Mouse (Mus musculus) E14TG2a.4 (cell line): ENCODE results near the gene Cts8.

Experiments
- H3K27me3 ChIP-seq: 2 replicates; pipeline ENCODE4 v1.6.1; 2014; ENCODE audit warnings: low read length, control low read depth; ENCODE audit not compliant: insufficient read depth
- H3K36me3 ChIP-seq: 2 replicates; pipeline ENCODE4 v1.6.1; 2014; ENCODE audit warnings: low read length, control low read depth; ENCODE audit not compliant: insufficient read depth
- H3K4me1 ChIP-seq: replicated peaks from 2 replicates; pipeline ENCODE4 v1.6.1; 2014; ENCODE audit warnings: low read depth, low read length, control low read depth
- H3K4me3 ChIP-seq: replicated peaks from 2 replicates; pipeline ENCODE4 v1.5.1; 2014; ENCODE audit warnings: mild to moderate bottlenecking, low read length
- H3K9me3 ChIP-seq: 2 replicates; pipeline ENCODE4 v1.6.1; 2014; ENCODE audit warnings: low read length, control low read depth
- CTCF ChIP-seq: conservative IDR thresholded peaks from 2 replicates; pipeline ENCODE4 v1.5.1; 2014; ENCODE audit warnings: low read length
- NANOG ChIP-seq: IDR thresholded peaks from 2 replicates; pipeline ENCODE4 v1.6.1; 2014; ENCODE audit warnings: borderline replicate concordance, low read length, mixed read lengths
- POU5F1 ChIP-seq: IDR thresholded peaks from 2 replicates; pipeline ENCODE4 v1.6.1; 2014; ENCODE audit warnings: low read length, borderline replicate concordance

Cts8 gene

GRCm38 (mm10) chr13:61255258-61255657 is at the start of gene Cts8:
TSS of gene Cts8 (minus strand) at chr13:61255358.
- Histone ChIP-seq H3K27me3 (no peaks in the 10 kb centered on the region), H3K4me1 (no peaks in the 10 kb centered on the region), H3K36me3 (no peaks in the 10 kb centered on the region), H3K9me3 (no peaks in the 10 kb centered on the region), H3K4me3 (no peak within 1 kb of the TSS)
- no peak for TF ChIP-seq CTCF
- TF ChIP-seq POU5F1: no peak
- TF ChIP-seq NANOG: no peak

GRCm38 (mm10) chr13:61288739-61289138 is 33.6 kb upstream of the Cts8 start, which contains the start of gene Gm49398:
TSS of gene Gm49398 (minus strand) at chr13:61288839.
- Histone ChIP-seq H3K4me3 (no peak within 1 kb of the TSS), H3K9me3 (no peaks in the 10 kb centered on the region), H3K36me3 (no peaks in the 10 kb centered on the region), H3K27me3 (no peaks in the 10 kb centered on the region), H3K4me1 (no peaks in the 10 kb centered on the region)
- no peak for TF ChIP-seq CTCF
- no peak for TF ChIP-seq POU5F1
- no peak for TF ChIP-seq NANOG

GRCm38 (mm10) chr13:61241076-61241947 is 13.8 kb downstream of the Cts8 start:
- H3K36me3 ChIP-seq: no peaks in the 10 kb centered on the region
- no peaks in the 10 kb centered on the region for H3K27me3 ChIP-seq
- peaks cover 2% of the 10 kb centered on the region; the same call in 1 of the 2 replicates for H3K4me1 ChIP-seq
- H3K4me3 ChIP-seq: peak overlapping the region; percentile 71
- no peaks in the 10 kb centered on the region for H3K9me3 ChIP-seq
- no peak for TF ChIP-seq NANOG
- no peak for TF ChIP-seq POU5F1
- peak; percentile 38 for TF ChIP-seq CTCF

- Histone ChIP-seq H3K27me3 (no peaks in the 10 kb centered on the region), H3K4me1 (no peaks in the 10 kb centered on the region), H3K36me3 (no peaks in the 10 kb centered on the region), H3K9me3 (peaks cover 4% of the 10 kb centered on the region; the same call in 1 of the 2 replicates), H3K4me3 (no peak within 1 kb of the TSS)
- TF ChIP-seq POU5F1 (no peak), CTCF (no peak), NANOG (no peak)
Measured at GRCm38 (mm10) chr13:61203310-61203709, 51.8 kb downstream of the Cts8 start, which contains the start of gene Cts6. TSS of gene Cts6 (minus strand) at chr13:61203410.
